Mouse (Mus musculus) kidney, adult 10 weeks (tissue): ENCODE results near the gene Olfr557. TPM values are rescaled to one million over a fixed set of nuclear protein-coding genes. Genes with fewer than 3 reads are reported as not detected.

ENCODE experiments used
- polyA plus RNA-seq: library from polyadenylated mRNA; stranded (reverse); fragments of 350-450 nt; fragmentation: Illumina TruSeq; extraction: RNeasy Lipid Tissue Mini Kit (QIAGEN cat#74804); gene quantifications from one replicate; pipeline ENCODE4 v1.2.3, GENCODE M21; 2014; ENCODE audit warnings: low read depth, low replicate concordance

Olfr557 gene
- not detected for polyA plus RNA-seq

DNA sequence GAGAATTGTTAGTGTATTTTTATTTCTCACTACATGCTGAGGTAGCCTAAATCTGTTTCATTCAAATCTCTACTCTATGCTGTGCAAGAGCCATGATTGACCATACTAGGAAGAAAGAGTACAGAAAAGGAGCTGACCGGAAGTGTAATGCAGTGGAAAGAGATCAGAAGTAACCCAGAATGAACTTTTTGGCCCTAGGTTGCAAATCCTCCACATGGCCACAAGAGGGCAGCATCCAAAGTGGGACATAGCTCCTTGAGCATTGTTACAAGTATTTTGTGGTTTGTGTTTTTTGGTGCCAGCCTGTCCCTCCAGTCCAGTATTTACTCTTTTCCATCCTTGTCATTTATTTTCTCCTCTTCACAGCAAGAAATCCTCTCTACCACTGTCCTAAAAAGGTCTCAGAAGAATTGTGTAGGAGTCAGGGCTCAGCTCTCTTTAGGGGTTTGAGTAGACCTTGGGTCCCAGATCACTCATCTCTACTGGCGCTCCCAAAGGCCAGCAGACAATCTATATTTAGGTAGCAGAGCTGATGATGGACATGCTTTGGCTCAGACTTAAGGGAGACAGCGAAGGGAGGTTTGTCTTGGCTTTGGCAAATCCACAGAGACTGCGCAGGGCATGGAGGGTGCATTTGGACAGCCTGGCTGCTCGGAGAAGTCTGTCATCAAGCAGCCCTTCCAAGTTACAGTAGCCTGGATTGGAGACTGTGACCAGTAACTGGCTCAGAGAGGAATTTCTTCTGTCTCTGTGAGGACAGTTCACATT lies at the start of gene Olfr557:
TSS of gene Olfr557 (plus strand) at position 553 of the 768 bp plus-strand sequence.

DNA sequence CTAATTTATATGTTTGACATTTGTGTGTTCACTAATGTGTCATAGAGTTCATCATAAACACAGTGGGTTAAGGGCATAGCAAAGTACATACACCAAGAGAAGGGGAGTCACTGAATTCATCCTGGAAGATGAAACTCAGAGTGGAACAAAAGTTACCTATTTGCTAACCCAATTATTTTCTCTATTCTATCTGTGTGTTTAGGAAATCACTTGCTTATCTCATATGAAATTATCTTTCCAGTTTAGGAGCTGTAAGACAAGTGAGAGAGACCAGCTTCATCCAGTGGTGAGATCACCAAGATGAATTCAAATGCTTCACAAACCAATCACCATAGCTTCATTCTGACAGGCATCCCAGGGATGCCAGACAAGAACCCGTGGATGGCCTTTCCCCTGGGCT lies 37.2 kb upstream of the Olfr557 start, which contains the start of gene Olfr555:
TSS of gene Olfr555 (plus strand) at position 301 of the 400 bp plus-strand sequence.

GRCm38 (mm10) chr7:102664599-102664998 lies 31.1 kb upstream of the Olfr557 start, which contains the start of gene Olfr556:
Olfr556 (plus strand) TSS chr7:102664899.

GRCm38 (mm10) chr7:102686944-102687501 lies 8.7 kb upstream of the Olfr557 start, which contains the start of gene Trim68:
Trim68 (minus strand) TSS chr7:102687327.

GRCm38 (mm10) chr7:102701915-102702314 lies 6.2 kb downstream of the Olfr557 start, which contains the start of gene Olfr558:
Olfr558 (plus strand) TSS chr7:102702215.

GRCm38 (mm10) chr7:102718970-102719369 lies 23.3 kb downstream of the Olfr557 start, which contains the start of gene Olfr33:
Olfr33 (minus strand) TSS chr7:102719070.

GRCm38 (mm10) chr7:102727391-102727790 lies 31.7 kb downstream of the Olfr557 start, which contains the start of gene Olfr559:
Olfr559 (minus strand) TSS chr7:102727491.

Other genes starting within 250 kb of the Olfr557 start
- gene Olfr543, start 214.2 kb upstream of the Olfr557 start, polyA plus RNA-seq, result not detected
- gene Olfr544, start 207.6 kb upstream of the Olfr557 start, polyA plus RNA-seq, result not detected
- not detected for gene Olfr545, start 196.3 kb upstream of the Olfr557 start, polyA plus RNA-seq
- gene Olfr547, start 161.2 kb upstream of the Olfr557 start, polyA plus RNA-seq, result not detected
- not detected for gene Olfr548-ps1, start 155.0 kb upstream of the Olfr557 start, polyA plus RNA-seq
- not detected for gene Olfr549, start 146.0 kb upstream of the Olfr557 start, polyA plus RNA-seq
- 8.2 TPM for gene Trim21, start 130.4 kb upstream of the Olfr557 start, polyA plus RNA-seq
- gene Olfr550, start 124.5 kb upstream of the Olfr557 start, polyA plus RNA-seq, result not detected
- gene Olfr551, start 104.0 kb upstream of the Olfr557 start, polyA plus RNA-seq, result not detected
- not detected for gene Olfr552, start 98.1 kb upstream of the Olfr557 start, polyA plus RNA-seq
- gene Olfr553, start 77.7 kb upstream of the Olfr557 start, polyA plus RNA-seq, result not detected
- not detected for gene Olfr554, start 57.5 kb upstream of the Olfr557 start, polyA plus RNA-seq
- gene Olfr555, start 37.1 kb upstream of the Olfr557 start, polyA plus RNA-seq, result not detected
- gene Olfr556, start 31.0 kb upstream of the Olfr557 start, polyA plus RNA-seq, result not detected
- gene Trim68, start 8.6 kb upstream of the Olfr557 start, polyA plus RNA-seq, result 5.0 TPM
- gene Olfr558, start 6.3 kb downstream of the Olfr557 start, polyA plus RNA-seq, result 5.7 TPM
- gene Olfr33, start 23.2 kb downstream of the Olfr557 start, polyA plus RNA-seq, result not detected
- not detected for gene Olfr559, start 31.6 kb downstream of the Olfr557 start, polyA plus RNA-seq
- gene Olfr560, start 63.5 kb downstream of the Olfr557 start, polyA plus RNA-seq, result not detected
- gene Olfr78, start 63.6 kb downstream of the Olfr557 start, polyA plus RNA-seq, result 0.97 TPM
- gene Olfr561, start 75.3 kb downstream of the Olfr557 start, polyA plus RNA-seq, result not detected
- gene Olfr564, start 107.6 kb downstream of the Olfr557 start, polyA plus RNA-seq, result not detected
- gene Olfr566, start 162.9 kb downstream of the Olfr557 start, polyA plus RNA-seq, result not detected
- not detected for gene Olfr568, start 181.2 kb downstream of the Olfr557 start, polyA plus RNA-seq
- gene Olfr569, start 195.0 kb downstream of the Olfr557 start, polyA plus RNA-seq, result not detected
- gene Olfr570, start 198.7 kb downstream of the Olfr557 start, polyA plus RNA-seq, result not detected
- gene Olfr571, start 221.6 kb downstream of the Olfr557 start, polyA plus RNA-seq, result not detected
- gene Olfr572, start 228.5 kb downstream of the Olfr557 start, polyA plus RNA-seq, result not detected
- gene Olfr573-ps1, start 246.7 kb downstream of the Olfr557 start, polyA plus RNA-seq, result not detected